Mouse (Mus musculus): ENCODE measurements around the gene Ythdf1. TPM values are rescaled to one million over a fixed set of nuclear protein-coding genes. Genes with fewer than 3 reads are reported as not detected.

Gene Ythdf1
- polyA plus RNA-seq, 1 experiment from 2014 or later: 24.2 TPM

DNA sequence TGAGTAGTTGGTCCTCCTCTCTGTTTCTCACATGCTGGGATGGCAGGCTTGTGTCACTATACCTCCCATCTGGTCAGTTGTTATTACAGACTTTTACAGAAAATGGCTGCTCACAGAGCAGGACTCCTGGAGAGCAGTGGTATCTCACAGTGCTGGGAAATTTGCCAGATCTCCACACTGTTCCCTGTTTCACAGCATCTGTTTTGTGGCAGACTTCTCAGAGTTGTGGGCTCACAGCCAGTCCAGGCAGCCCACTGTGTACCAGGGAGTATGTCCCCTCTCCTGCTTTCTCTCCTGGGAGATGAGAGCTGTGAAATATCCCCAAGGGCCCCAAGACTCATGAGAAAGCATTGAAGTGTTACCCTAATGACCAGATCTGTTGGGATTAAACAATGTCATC lies 21.1 kb upstream of the Ythdf1 start:
- H3K27me3 ChIP-seq (replicated peaks; ENCODE audit: control insufficient read depth, insufficient read depth, low read length): no peaks in the 10 kb centered on the region
- no peak for TF ChIP-seq CTCF (IDR thresholded peaks at IDR 0.05; ENCODE audit: low read depth)
- H3K27ac ChIP-seq (ENCODE audit: low read depth, low read length): no peak overlapping the region

DNA sequence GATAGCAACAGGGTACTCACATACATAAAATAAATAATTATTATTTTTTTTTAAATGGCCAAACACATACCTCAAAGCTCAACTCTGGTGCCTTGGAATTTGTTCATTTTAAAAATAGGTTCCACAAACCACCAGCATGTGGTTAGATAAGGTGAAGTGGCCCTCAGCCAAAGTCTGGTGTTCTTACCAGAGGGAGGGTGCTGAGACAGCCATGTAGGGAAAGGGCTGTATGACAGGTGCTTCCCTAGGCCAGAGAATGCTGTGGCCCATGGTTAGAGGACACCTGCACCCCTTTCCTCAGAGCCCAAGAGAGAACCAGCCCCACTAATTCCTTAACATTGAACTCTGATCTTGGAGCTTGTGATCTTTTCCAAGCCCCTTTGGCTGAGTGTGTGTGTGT lies 19.4 kb upstream of the Ythdf1 start:
- no peak for ATAC-seq
- Histone ChIP-seq H3K27me3 (replicated peaks; ENCODE audit: control insufficient read depth, insufficient read depth, low read length) (no peaks in the 10 kb centered on the region), H3K36me3 (ENCODE audit: control insufficient read depth, insufficient read depth) (no peaks in the 10 kb centered on the region), H3K4me3 (ENCODE audit: low read depth, low read length) (no peak overlapping the region), H3K4me2 (replicated peaks; ENCODE audit: low read depth) (no peak overlapping the region), H3K4me1 (replicated peaks; ENCODE audit: control insufficient read depth, insufficient read depth, low read length) (no peaks in the 10 kb centered on the region), H3K9ac (ENCODE audit: low read depth, low read length) (no peak overlapping the region), H3K9me3 (ENCODE audit: control insufficient read depth) (no peaks in the 10 kb centered on the region), H3K27ac (ENCODE audit: low read depth, low read length) (no peak overlapping the region)
- no peak for TF ChIP-seq CTCF (IDR thresholded peaks at IDR 0.05; ENCODE audit: low read depth)

More for the DNA sequence above, 21.1 kb upstream of the Ythdf1 start:
- H3K36me3 ChIP-seq (ENCODE audit: control insufficient read depth, insufficient read depth): no peaks in the 10 kb centered on the region
- H3K9ac ChIP-seq (ENCODE audit: low read depth, low read length): no peak overlapping the region
- no peak overlapping the region for H3K4me3 ChIP-seq (ENCODE audit: low read depth, low read length)
- no peaks in the 10 kb centered on the region for H3K9me3 ChIP-seq (ENCODE audit: control insufficient read depth)
- 0 out of 2 replicates have a peak, but pooled peaks have one; percentile 10 for ATAC-seq
- H3K4me1 ChIP-seq (replicated peaks; ENCODE audit: control insufficient read depth, insufficient read depth, low read length): no peaks in the 10 kb centered on the region
- H3K4me2 ChIP-seq (replicated peaks; ENCODE audit: low read depth): no peak overlapping the region

DNA sequence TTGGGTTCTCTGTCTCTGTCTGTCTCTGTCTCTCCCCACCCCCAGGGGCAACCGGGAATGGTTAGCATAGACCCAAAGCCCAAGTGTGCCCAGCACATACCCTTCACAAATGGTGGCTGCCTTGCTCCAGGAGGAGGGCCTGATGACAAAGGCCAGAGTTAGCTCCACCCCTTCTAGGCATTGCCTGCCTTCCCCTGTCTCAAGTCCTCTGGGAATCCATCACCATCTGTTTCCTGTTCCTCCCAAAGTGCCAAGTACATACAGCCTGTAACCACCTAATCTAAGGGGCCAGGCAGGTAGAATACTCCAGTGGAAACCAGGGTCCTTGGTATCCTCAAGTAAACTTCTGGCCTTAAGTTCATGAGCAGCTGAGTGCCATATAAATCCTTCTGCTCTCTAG lies 11.7 kb upstream of the Ythdf1 start:
- Histone ChIP-seq H3K9ac (ENCODE audit: low read depth, low read length) (no peak overlapping the region), H3K36me3 (ENCODE audit: control insufficient read depth, insufficient read depth) (no peaks in the 10 kb centered on the region), H3K9me3 (ENCODE audit: control insufficient read depth) (no peaks in the 10 kb centered on the region), H3K4me1 (replicated peaks; ENCODE audit: control insufficient read depth, insufficient read depth, low read length) (no peaks in the 10 kb centered on the region), H3K27me3 (replicated peaks; ENCODE audit: control insufficient read depth, insufficient read depth, low read length) (no peaks in the 10 kb centered on the region), H3K4me3 (ENCODE audit: low read depth, low read length) (no peak overlapping the region), H3K4me2 (replicated peaks; ENCODE audit: low read depth) (no peak overlapping the region), H3K27ac (ENCODE audit: low read depth, low read length) (no peak overlapping the region)
- ATAC-seq: no peak
- 75% methylated on average over 1 of the region's 1 CpGs for WGBS
- no peak for TF ChIP-seq CTCF (IDR thresholded peaks at IDR 0.05; ENCODE audit: low read depth)

DNA sequence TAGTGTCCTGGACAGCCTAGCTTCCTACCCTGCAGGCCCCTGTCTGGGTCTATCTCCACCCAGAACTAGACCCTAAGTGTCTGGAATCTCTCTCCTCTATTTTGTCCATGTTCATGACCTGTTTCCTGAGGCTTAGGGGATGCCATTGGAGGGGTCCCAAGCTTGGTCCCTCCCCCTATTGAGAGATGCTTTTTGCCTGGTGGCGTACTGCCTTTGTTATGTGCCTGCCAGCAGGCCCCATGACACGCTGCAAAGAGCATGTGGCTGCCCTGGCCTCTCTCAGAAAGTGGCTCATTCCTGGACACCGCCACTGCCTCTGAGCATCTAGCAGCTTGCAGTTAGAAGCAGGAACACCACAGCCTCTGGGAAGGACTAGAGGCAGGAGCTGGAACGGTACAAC lies 8.0 kb upstream of the Ythdf1 start, which contains the start of gene Birc7:
Birc7 (plus strand) TSS at position 301 of the 400 bp plus-strand sequence.
- Histone ChIP-seq H3K4me3 (ENCODE audit: low read depth, low read length) (no peak within 1 kb of the TSS), H3K9me3 (ENCODE audit: control insufficient read depth) (no peaks in the 10 kb centered on the region), H3K36me3 (ENCODE audit: control insufficient read depth, insufficient read depth) (no peaks in the 10 kb centered on the region), H3K4me2 (replicated peaks; ENCODE audit: low read depth) (no peak within 1 kb of the TSS), H3K9ac (ENCODE audit: low read depth, low read length) (no peak within 1 kb of the TSS), H3K4me1 (replicated peaks; ENCODE audit: control insufficient read depth, insufficient read depth, low read length) (no peaks in the 10 kb centered on the region), H3K27ac (ENCODE audit: low read depth, low read length) (no peak within 1 kb of the TSS), H3K27me3 (replicated peaks; ENCODE audit: control insufficient read depth, insufficient read depth, low read length) (no peaks in the 10 kb centered on the region)
- WGBS: 70% methylated on average over 4 of the region's 4 CpGs
- ATAC-seq: no peak
- TF ChIP-seq CTCF (IDR thresholded peaks at IDR 0.05; ENCODE audit: low read depth): no peak

DNA sequence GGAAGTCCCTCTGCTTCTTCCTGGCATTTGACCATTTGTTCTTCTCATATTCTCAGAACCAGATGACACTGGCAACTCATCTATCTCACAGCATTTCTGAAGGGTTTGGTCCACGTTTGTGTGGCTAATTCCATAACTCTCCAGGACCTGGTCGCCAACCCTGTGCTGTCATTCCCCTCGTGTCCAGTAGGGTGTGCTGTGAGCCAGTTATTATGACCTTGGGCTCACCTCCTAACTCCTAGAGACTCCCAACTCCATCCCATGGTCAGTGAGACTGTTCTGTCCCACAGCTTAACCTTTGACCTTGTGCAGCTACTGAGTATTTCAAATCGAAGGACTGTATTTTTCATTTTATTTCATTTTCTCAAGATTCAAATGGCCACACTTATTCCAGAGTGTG lies 4.4 kb upstream of the Ythdf1 start:
- Histone ChIP-seq H3K4me3 (ENCODE audit: low read depth, low read length) (no peak overlapping the region), H3K27ac (ENCODE audit: low read depth, low read length) (no peak overlapping the region), H3K36me3 (ENCODE audit: control insufficient read depth, insufficient read depth) (no peaks in the 10 kb centered on the region), H3K9me3 (ENCODE audit: control insufficient read depth) (no peaks in the 10 kb centered on the region), H3K4me1 (replicated peaks; ENCODE audit: control insufficient read depth, insufficient read depth, low read length) (0 out of 2 replicates have a peak, but pooled peaks cover 3% of the 10 kb centered on the region), H3K9ac (ENCODE audit: low read depth, low read length) (no peak overlapping the region), H3K4me2 (replicated peaks; ENCODE audit: low read depth) (no peak overlapping the region), H3K27me3 (replicated peaks; ENCODE audit: control insufficient read depth, insufficient read depth, low read length) (no peaks in the 10 kb centered on the region)
- peak; percentile 95 for TF ChIP-seq CTCF (IDR thresholded peaks at IDR 0.05; ENCODE audit: low read depth)
- no peak for ATAC-seq
- WGBS: 1% methylated on average over 4 of the region's 4 CpGs

DNA sequence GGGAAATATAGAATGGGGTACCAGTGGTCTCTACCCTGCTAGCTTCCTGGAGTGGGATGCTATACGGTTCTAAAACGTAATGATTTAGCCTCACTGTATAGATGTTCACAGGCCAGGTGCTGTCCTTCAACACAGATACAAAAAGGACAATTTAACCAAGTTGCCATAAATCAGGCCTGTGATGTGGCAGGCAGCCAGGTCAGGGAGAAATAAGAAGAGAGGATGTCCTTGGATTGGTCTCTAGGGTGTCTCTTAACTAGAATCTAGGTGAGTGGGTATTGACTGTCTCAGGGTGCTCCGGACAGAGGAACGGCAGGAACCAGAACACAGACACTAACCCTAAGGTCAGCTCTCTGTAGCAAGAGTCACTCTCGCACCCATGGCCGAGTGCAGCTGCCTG lies 2.0 kb upstream of the Ythdf1 start:
- no peak for ATAC-seq
- no peaks in the 10 kb centered on the region for H3K27me3 ChIP-seq (replicated peaks; ENCODE audit: control insufficient read depth, insufficient read depth, low read length)
- 89% methylated on average over 6 of the region's 6 CpGs for WGBS

More for the DNA sequence above, 2.0 kb upstream of the Ythdf1 start:
- H3K4me1 ChIP-seq (replicated peaks; ENCODE audit: control insufficient read depth, insufficient read depth, low read length): 0 out of 2 replicates have a peak, but pooled peaks cover 3% of the 10 kb centered on the region
- no peaks in the 10 kb centered on the region for H3K9me3 ChIP-seq (ENCODE audit: control insufficient read depth)
- H3K36me3 ChIP-seq (ENCODE audit: control insufficient read depth, insufficient read depth): peaks cover 11% of the 10 kb centered on the region
- no peak for TF ChIP-seq CTCF (IDR thresholded peaks at IDR 0.05; ENCODE audit: low read depth)
- H3K4me3 ChIP-seq (ENCODE audit: low read depth, low read length): no peak overlapping the region
- no peak overlapping the region for H3K9ac ChIP-seq (ENCODE audit: low read depth, low read length)
- no peak overlapping the region for H3K4me2 ChIP-seq (replicated peaks; ENCODE audit: low read depth)
- no peak overlapping the region for H3K27ac ChIP-seq (ENCODE audit: low read depth, low read length)

Data from intestine, postnatal 0 days (tissue).